Mouse (Mus musculus) mesoderm, embryonic 11.5 days (tissue): Measurements from ENCODE around the gene Fut7.

Experiments used
- DNase-seq: peaks from one replicate; pipeline ENCODE4 v3.0.0-alpha.2; 2012; ENCODE audit warnings: low read depth, low spot score

The Fut7 gene

GRCm38 (mm10) chr2:25460135-25460534 is 37.1 kb downstream of the Fut7 start:
- DNase-seq: no peak

- peak; percentile 93 for DNase-seq
Observed at GRCm38 (mm10) chr2:25460551-25461309, 37.7 kb downstream of the Fut7 start, which contains the start of gene Paxx. TSS of gene Paxx (minus strand) at chr2:25461094.

GRCm38 (mm10) chr2:25461407-25461806 is 38.3 kb downstream of the Fut7 start:
- DNase-seq: no peak

- DNase-seq: no peak
Observed at GRCm38 (mm10) chr2:25463630-25464029, 40.6 kb downstream of the Fut7 start.

GRCm38 (mm10) chr2:25465256-25465655 is 42.2 kb downstream of the Fut7 start:
- no peak for DNase-seq

GRCm38 (mm10) chr2:25465816-25466635 is 43.0 kb downstream of the Fut7 start:
- DNase-seq: peak; percentile 4

GRCm38 (mm10) chr2:25467606-25468303 is 44.7 kb downstream of the Fut7 start:
- DNase-seq: no peak

GRCm38 (mm10) chr2:25468962-25469915 is 46.2 kb downstream of the Fut7 start:
- DNase-seq: no peak

GRCm38 (mm10) chr2:25469969-25470368 is 46.9 kb downstream of the Fut7 start, which contains the start of gene Ptgds:
TSS of gene Ptgds (minus strand) at chr2:25470046.
- no peak for DNase-seq

- DNase-seq: no peak
Observed at GRCm38 (mm10) chr2:25472550-25472949, 49.5 kb downstream of the Fut7 start.
